Mouse (Mus musculus): ENCODE measurements at regions not wholly inside any gene's neighbourhood (a gene's known extent, or its start where the extent isn't known, plus 50 kb on each side); places are given as distances from the start of the nearest gene placed in this dataset.

DNA sequence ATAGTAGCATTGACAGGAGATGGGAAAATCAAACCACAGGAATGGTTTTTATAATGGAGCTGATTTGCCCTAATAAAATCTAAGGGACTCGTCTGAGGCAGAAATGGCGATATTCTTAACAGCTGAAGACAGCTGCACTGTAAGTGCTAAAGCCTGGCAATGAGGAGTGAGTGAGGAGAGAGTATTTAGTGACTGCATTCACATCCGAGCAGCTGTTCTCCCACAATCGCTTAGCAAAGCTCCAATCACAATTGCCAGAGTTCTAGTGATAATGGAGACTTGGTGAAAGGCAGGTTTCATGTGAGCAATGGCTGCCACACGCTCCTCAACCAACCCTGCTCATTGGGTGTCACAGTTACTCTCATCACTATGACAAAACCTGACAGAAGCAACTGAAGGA, 61.3 kb upstream of the Zranb2 start:
- H3K27ac ChIP-seq = no peak overlapping the region
- no peak overlapping the region for H3K4me3 ChIP-seq (replicated peaks)

DNA sequence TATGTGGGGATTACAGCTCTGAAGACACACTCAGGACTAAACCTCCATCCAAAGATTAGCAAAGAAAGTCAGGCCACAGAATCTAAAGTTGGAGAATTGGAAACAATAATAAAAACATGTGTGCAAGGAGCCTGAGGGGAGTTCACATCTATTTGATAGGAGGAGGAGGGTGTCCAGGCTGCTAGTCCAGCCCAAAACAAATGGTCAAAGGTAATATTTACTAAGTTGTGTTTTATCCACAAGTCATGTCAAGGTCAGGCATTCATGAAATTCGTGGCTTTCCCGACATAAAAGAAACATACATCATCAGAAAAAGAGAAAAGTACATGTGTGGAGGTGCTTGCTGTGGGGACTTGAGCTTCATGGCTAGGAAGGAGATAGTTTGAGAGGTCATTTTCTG, 56.2 kb upstream of the Zranb2 start:
- Histone ChIP-seq H3K36me3 (no peaks in the 10 kb centered on the region), H3K9ac (no peak overlapping the region), H3K27me3 (no peaks in the 10 kb centered on the region), H3K4me2 (no peak overlapping the region), H3K4me3 (replicated peaks) (no peak overlapping the region), H3K9me3 (replicated peaks) (no peaks in the 10 kb centered on the region), H3K4me1 (no peaks in the 10 kb centered on the region), H3K27ac (no peak overlapping the region)
- no peak for ATAC-seq (replicated peaks; ENCODE audit: low FRiP score)
- 65% methylated on average over 2 of the region's 2 CpGs for WGBS

More for the DNA sequence above, 61.3 kb upstream of the Zranb2 start:
- H3K36me3 ChIP-seq = no peaks in the 10 kb centered on the region
- no peak overlapping the region for H3K4me2 ChIP-seq
- H3K27me3 ChIP-seq = no peaks in the 10 kb centered on the region
- H3K9ac ChIP-seq = no peak overlapping the region
- no peak for ATAC-seq (replicated peaks; ENCODE audit: low FRiP score)
- WGBS = 79% methylated on average over 5 of the region's 5 CpGs
- no peaks in the 10 kb centered on the region for H3K9me3 ChIP-seq (replicated peaks)
- no peaks in the 10 kb centered on the region for H3K4me1 ChIP-seq

Data from kidney, embryonic 15.5 days (tissue).